Mouse (Mus musculus) limb, embryonic 13.5 days (tissue): ENCODE measurements around the gene Gm45716. TPM values are rescaled to one million over a fixed set of nuclear protein-coding genes. Genes with fewer than 3 reads are reported as not detected.
"Not testable (repeated sequence)": the region's sequence is repeated elsewhere in the genome, so short reads cannot be mapped to it uniquely, and the experiment has no call there.

Source experiments
- ATAC-seq: fragments of 200-750 bp; cut with Nextera tagmentation; 2 replicates; pipeline ENCODE4 v1.8.0; 2017; ENCODE audit warnings: low read depth, moderate number of reproducible peaks, moderate TSS enrichment; ENCODE audit not compliant: low FRiP score
- H3K27ac ChIP-seq: fragments of 300-500 bp; sonication (generic); 2 replicates; pipeline ENCODE4 v1.5.1; 2015; ENCODE audit warnings: inconsistent platforms, mild to moderate bottlenecking, moderate library complexity
- H3K27me3 ChIP-seq: fragments of 300-500 bp; sonication (generic); 2 replicates; pipeline ENCODE4 v1.6.1; 2015; ENCODE audit warnings: mild to moderate bottlenecking, inconsistent platforms
- H3K36me3 ChIP-seq: fragments of 300-500 bp; sonication (generic); 2 replicates; pipeline ENCODE4 v1.6.1; 2015; ENCODE audit warnings: inconsistent platforms, mild to moderate bottlenecking, moderate library complexity
- H3K4me1 ChIP-seq: fragments of 300-500 bp; sonication (generic); 2 replicates; pipeline ENCODE4 v1.6.1; 2015; ENCODE audit warnings: inconsistent platforms
- H3K4me2 ChIP-seq: fragments of 300-500 bp; sonication (generic); replicated peaks from 2 replicates; pipeline ENCODE4 v1.6.1; 2015; ENCODE audit warnings: inconsistent platforms, mild to moderate bottlenecking, moderate library complexity
- H3K4me3 ChIP-seq: fragments of 300-500 bp; sonication (generic); 2 replicates; pipeline ENCODE4 v1.5.1; 2015; ENCODE audit warnings: moderate library complexity, mild to moderate bottlenecking, inconsistent platforms
- H3K9ac ChIP-seq: fragments of 300-500 bp; sonication (generic); 2 replicates; pipeline ENCODE4 v1.6.1; 2015; ENCODE audit warnings: mild to moderate bottlenecking, inconsistent platforms
- H3K9me3 ChIP-seq: fragments of 300-500 bp; sonication (generic); 2 replicates; pipeline ENCODE4 v1.6.1; 2016; ENCODE audit warnings: inconsistent platforms
- WGBS: fragments of 180-500 bp; shearing (Covaris S2); methylation state at CpG from one replicate; pipeline ENCODE4 v1.1.7; 2015; 5-methylcytosine and 5-hydroxymethylcytosine counted together
- polyA plus RNA-seq: library from polyadenylated mRNA; unstranded; fragments of >200 nt; fragmentation: Nextera tagmentation; extraction: Ambion mirVana; gene quantifications from 2 replicates; pipeline ENCODE4 v1.2.1, GENCODE M21; 2015

Gm45716 gene
- polyA plus RNA-seq, 1 experiment from 2014 or later: 8.3 TPM

DNA sequence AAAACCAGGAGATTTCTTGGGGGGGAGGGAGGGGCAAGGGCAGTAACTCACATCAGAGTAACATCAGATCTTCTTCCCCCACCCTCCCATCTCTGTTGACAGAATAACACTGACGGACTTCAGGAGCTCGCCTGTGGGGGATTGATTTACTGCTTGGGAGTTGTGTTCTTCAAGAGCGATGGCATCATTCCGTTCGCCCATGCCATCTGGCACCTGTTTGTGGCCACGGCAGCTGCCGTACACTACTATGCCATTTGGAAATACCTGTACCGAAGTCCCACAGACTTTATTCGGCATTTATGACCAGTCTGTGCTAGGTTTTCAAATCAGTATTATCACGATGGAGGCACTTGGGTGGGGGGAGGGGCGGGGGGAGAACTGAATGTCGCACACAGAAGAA is 89.1 kb downstream of the Gm45716 start:
- H3K4me2 ChIP-seq: no peak overlapping the region
- H3K36me3 ChIP-seq: peaks cover 35% of the 10 kb centered on the region
- H3K4me1 ChIP-seq: no peaks in the 10 kb centered on the region
- WGBS: 86% methylated on average over 12 of the region's 12 CpGs
- no peak overlapping the region for H3K4me3 ChIP-seq
- no peaks in the 10 kb centered on the region for H3K9me3 ChIP-seq
- ATAC-seq: no peak
- H3K27ac ChIP-seq: no peak overlapping the region
- no peak overlapping the region for H3K9ac ChIP-seq
- H3K27me3 ChIP-seq: no peaks in the 10 kb centered on the region

DNA sequence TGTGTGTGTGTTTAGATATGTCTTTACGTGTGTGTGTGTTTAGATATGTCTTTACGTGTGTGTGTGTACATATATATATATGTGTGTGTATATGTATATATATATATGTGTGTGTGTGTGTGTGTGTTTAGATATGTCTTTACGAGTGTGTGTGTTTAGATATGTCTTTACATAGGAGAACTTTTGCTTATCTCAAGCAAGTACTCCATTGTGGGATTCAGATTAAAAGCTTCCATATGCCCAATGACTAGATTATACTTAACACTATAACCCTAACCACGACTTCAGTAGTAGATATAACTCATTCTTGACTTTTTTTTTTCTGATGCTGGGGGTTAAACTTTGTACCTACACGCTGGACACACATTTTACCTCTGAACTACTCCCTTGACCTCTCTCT is 92.6 kb downstream of the Gm45716 start:
- Histone ChIP-seq H3K27ac (no peak overlapping the region), H3K9me3 (no peaks in the 10 kb centered on the region), H3K4me2 (no peak overlapping the region), H3K36me3 (peaks cover 17% of the 10 kb centered on the region; the same call in 1 of the 2 replicates), H3K4me1 (no peaks in the 10 kb centered on the region), H3K9ac (no peak overlapping the region), H3K4me3 (no peak overlapping the region), H3K27me3 (no peaks in the 10 kb centered on the region)
- WGBS: 84% methylated on average over 5 of the region's 5 CpGs
- no peak for ATAC-seq

DNA sequence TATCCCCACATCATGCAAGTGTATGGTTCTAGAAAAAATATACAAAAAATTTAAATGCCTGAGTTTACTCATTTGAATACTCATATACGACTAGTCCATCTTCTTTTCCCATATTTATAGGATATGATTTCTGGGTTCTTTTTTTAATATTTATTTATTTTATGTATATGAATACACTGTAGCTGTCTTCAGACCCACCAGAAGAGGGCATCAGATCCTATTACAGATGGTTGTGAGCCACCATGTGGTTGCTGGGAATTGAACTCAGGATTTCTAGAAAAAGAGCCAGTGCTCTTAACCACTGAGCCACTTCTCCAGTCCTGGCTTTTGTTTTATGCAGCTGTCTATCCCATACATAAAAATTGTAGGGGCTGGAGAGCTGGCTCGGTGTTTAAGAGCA is 94.5 kb downstream of the Gm45716 start:
- not testable (repeated sequence) for H3K9me3 ChIP-seq, H3K4me2 ChIP-seq, H3K27ac ChIP-seq, H3K36me3 ChIP-seq, H3K4me3 ChIP-seq, H3K9ac ChIP-seq, H3K4me1 ChIP-seq, H3K27me3 ChIP-seq, ATAC-seq
- 92% methylated on average over 2 of the region's 2 CpGs for WGBS

DNA sequence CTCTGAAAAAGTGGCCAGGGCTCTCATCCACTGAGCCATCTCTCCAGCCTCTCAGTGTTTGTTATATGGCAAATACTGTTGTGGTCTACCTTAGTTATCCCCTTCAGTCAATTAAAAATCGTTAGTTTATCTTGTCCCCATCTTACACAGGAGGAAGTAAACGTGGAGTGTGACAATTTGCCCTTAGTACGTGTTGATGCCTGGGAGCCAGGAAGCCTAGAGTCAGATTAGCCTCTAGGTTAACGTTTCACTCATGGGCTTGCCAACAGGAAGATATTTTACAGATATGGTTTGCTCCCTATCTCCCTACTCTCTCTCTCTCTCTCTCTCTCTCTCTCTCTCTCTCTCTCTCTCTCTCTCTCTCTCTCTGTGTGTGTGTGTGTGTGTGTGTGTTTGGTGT is 95.7 kb downstream of the Gm45716 start:
- ATAC-seq: no peak
- no peak overlapping the region for H3K9ac ChIP-seq
- no peaks in the 10 kb centered on the region for H3K9me3 ChIP-seq
- H3K4me2 ChIP-seq: no peak overlapping the region
- no peaks in the 10 kb centered on the region for H3K27me3 ChIP-seq
- H3K36me3 ChIP-seq: no peaks in the 10 kb centered on the region
- whole genome bisulfite sequencing: 63% methylated on average over 4 of the region's 4 CpGs
- no peak overlapping the region for H3K4me3 ChIP-seq
- H3K27ac ChIP-seq: no peak overlapping the region
- no peaks in the 10 kb centered on the region for H3K4me1 ChIP-seq

DNA sequence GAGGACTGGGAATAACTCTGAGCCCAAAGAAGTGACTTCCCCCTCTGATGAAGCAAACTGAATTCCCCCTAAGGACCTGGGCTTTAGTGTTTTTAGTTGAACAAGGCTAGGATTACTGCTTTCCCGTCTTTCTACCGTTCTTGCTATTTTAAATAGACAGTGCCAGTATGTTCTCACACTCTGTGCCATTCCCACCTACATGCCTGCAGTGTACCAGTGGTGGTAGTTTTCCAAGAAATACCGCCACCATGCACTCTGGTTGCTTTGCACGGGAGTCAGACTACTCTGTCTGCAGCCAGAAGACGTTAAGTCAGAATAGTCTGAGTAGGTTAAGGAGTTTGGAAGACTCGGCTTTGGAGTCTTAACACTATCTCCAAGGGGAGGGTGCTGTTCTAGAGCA is 96.1 kb downstream of the Gm45716 start:
- Histone ChIP-seq H3K4me2 (no peak overlapping the region), H3K9ac (no peak overlapping the region), H3K36me3 (no peaks in the 10 kb centered on the region), H3K9me3 (no peaks in the 10 kb centered on the region), H3K27ac (no peak overlapping the region), H3K4me1 (no peaks in the 10 kb centered on the region), H3K27me3 (no peaks in the 10 kb centered on the region), H3K4me3 (no peak overlapping the region)
- ATAC-seq: no peak
- 78% methylated on average over 6 of the region's 6 CpGs for WGBS

DNA sequence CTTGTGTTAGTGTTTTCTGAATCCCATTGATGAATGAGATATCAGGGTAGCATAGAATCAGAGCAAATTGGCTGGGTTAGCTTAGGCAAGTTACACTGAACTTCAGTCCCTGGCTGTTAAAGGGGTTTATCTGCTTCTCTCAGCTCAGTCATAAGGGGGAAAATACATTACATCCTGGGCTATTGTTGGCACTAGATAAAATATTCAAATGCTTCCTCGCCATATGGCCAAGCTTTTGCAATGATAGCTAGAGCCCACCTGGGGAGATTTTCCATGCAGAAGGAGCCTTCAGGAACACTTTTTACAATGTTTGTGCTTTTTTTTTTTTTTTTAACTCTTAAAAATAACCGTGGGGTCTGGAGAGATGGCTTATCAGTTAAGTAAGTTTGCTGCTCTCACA is 96.6 kb downstream of the Gm45716 start:
- no peak for ATAC-seq

DNA sequence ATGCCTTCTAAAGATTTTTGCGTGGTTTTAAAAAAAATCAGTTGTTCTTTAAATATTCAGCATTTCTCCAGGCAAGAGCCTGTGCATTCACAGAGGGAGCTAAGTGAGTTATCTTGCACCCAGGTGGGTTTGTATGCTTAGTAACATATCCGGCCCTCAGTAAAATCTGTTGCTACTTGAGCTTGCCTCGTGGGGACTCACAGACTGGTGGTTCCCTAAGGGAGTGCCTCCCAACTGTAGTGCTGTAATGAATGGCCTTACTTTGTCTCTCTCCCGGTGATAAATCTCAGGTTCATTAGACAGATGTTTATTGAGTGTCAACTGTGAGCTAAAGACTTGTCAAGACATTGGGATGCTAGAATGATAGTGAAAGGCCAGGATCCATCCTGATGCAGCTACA is 97.1 kb downstream of the Gm45716 start:
- Histone ChIP-seq H3K4me2 (no peak overlapping the region), H3K9ac (no peak overlapping the region), H3K4me3 (no peak overlapping the region), H3K4me1 (no peaks in the 10 kb centered on the region), H3K27me3 (no peaks in the 10 kb centered on the region), H3K27ac (no peak overlapping the region), H3K9me3 (no peaks in the 10 kb centered on the region), H3K36me3 (no peaks in the 10 kb centered on the region)
- WGBS: 51% methylated on average over 4 of the region's 4 CpGs
- no peak for ATAC-seq

More for the DNA sequence above, 96.6 kb downstream of the Gm45716 start:
- H3K27me3 ChIP-seq: no peaks in the 10 kb centered on the region
- no peak overlapping the region for H3K9ac ChIP-seq
- no peaks in the 10 kb centered on the region for H3K4me1 ChIP-seq
- H3K36me3 ChIP-seq: no peaks in the 10 kb centered on the region
- H3K27ac ChIP-seq: no peak overlapping the region
- no peak overlapping the region for H3K4me2 ChIP-seq
- H3K9me3 ChIP-seq: no peaks in the 10 kb centered on the region
- WGBS: 67% methylated on average over 2 of the region's 2 CpGs
- H3K4me3 ChIP-seq: no peak overlapping the region

DNA sequence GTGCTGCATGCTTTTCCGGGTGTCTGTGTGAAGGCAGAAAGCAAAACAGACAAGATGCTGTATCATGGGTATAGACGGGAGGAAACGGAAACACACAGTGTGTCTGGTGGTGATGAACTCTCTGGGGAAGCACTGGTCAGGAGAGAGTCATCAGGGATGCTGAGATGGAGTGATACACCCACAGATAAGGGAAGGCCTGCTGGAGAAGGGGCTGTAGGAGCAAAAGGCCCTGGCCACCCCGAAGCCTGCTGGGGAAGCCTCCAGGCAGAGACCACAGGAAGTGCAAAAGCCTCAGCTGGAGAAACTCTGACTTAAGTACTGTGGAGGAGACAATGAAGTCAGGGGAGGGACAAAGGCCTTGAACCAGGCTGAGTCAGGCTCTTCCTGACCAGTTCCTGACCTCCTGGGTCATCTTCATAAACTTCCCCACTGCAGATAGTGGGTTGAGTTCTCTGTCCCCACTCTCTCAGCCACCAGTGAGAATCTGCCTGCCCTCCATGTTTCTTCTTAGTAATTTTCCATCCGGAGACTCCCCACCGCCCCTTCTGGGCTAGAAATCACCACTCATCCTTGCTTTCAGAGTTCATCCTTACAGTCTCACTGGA is 99.2 kb downstream of the Gm45716 start:
- H3K27me3 ChIP-seq: no peaks in the 10 kb centered on the region
- H3K27ac ChIP-seq: no peak overlapping the region
- H3K4me3 ChIP-seq: no peak overlapping the region
- H3K36me3 ChIP-seq: no peaks in the 10 kb centered on the region
- H3K9ac ChIP-seq: no peak overlapping the region
- no peak for ATAC-seq
- H3K9me3 ChIP-seq: no peaks in the 10 kb centered on the region
- no peaks in the 10 kb centered on the region for H3K4me1 ChIP-seq
- 88% methylated on average over 6 of the region's 6 CpGs for WGBS
- no peak overlapping the region for H3K4me2 ChIP-seq

DNA sequence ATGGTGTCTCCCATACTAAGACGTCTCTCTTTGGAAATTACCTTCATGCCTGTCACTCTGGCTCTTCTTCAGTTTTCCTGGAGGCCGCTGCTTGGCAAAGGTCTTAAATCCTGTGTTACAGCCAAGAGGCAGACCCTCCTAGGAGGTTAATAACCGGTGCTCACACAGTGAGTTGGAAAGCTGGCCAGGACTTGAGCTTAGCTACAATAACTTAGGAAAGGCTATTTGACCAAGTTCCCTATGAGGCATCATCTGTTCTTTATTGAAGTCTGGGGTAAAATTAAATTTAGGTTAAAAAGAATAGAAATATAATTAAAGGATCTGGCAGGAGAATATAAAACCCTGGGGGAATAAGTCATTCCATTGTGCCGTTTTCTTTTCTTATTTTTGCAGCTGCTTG is 103.7 kb downstream of the Gm45716 start:
- H3K4me2 ChIP-seq: no peak overlapping the region
- H3K27ac ChIP-seq: no peak overlapping the region
- no peaks in the 10 kb centered on the region for H3K27me3 ChIP-seq
- H3K4me3 ChIP-seq: no peak overlapping the region
- no peak overlapping the region for H3K9ac ChIP-seq
- peak; percentile 44; the same call in 1 of the 2 replicates for ATAC-seq
- H3K36me3 ChIP-seq: no peaks in the 10 kb centered on the region
- no peaks in the 10 kb centered on the region for H3K9me3 ChIP-seq
- 52% methylated on average over 4 of the region's 4 CpGs for WGBS
- no peaks in the 10 kb centered on the region for H3K4me1 ChIP-seq

DNA sequence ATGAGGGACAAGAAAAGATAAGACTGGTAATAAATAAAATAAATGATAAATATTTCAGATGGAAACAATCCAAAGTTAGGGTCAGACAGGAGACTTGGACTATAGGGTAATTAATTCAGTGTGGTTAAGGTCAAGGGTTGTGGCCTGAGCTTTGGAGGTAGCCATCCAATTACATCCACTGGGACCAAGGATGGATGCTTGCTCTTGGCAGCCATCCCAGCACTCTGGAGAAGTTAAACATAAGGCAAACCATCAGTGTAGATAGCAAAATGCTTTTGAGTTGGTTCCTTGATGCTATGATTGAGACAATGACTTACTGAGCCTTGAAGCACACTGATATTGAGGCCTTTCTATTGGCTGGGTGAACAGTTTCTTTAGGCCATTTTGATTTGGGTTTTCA is 105.3 kb downstream of the Gm45716 start:
- Histone ChIP-seq H3K4me3 (no peak overlapping the region), H3K36me3 (no peaks in the 10 kb centered on the region), H3K9ac (no peak overlapping the region), H3K27ac (no peak overlapping the region), H3K27me3 (no peaks in the 10 kb centered on the region), H3K4me2 (no peak overlapping the region), H3K9me3 (no peaks in the 10 kb centered on the region), H3K4me1 (no peaks in the 10 kb centered on the region)
- ATAC-seq: no peak

DNA sequence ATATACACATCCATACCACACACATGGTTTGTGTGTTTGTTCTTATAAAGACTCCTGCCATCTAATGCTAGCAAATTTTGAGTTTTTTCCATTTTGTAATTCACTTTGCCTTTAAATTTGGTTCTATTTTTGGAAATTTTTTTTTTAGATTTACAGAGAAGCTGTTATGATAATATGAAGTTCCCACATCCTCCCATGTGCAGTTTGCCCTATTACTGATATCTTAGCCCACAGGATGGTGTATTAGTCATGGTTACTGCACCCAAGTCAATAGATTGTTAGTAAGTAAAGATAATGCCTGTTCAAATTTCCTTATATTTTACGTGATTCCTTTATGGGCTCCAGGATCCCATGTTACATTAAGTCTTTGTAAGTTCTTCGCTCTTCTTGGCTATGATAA is 107.1 kb downstream of the Gm45716 start:
- H3K9ac ChIP-seq: no peak overlapping the region

More for the DNA sequence above, 107.1 kb downstream of the Gm45716 start:
- H3K4me3 ChIP-seq: no peak overlapping the region
- H3K36me3 ChIP-seq: no peaks in the 10 kb centered on the region
- no peak for ATAC-seq
- 92% methylated on average over 2 of the region's 2 CpGs for WGBS
- no peaks in the 10 kb centered on the region for H3K9me3 ChIP-seq
- H3K27me3 ChIP-seq: no peaks in the 10 kb centered on the region
- H3K4me1 ChIP-seq: no peaks in the 10 kb centered on the region
- H3K4me2 ChIP-seq: no peak overlapping the region
- H3K27ac ChIP-seq: no peak overlapping the region
